Mouse (Mus musculus) CD4-positive, CD25-positive, alpha-beta regulatory T cell, adult 2 months (primary cell): ENCODE data around the gene Fam229a.
"Not testable (repeated sequence)": the region's sequence is repeated elsewhere in the genome, so short reads cannot be mapped to it uniquely, and the experiment has no call there.

ENCODE experiments used
- DNase-seq: peaks from one replicate; pipeline ENCODE4 v3.0.0-alpha.2; 2012; ENCODE audit warnings: low read depth, low spot score

The Fam229a gene

GRCm38 (mm10) chr4:129490972-129491880 lies at the start of gene Fam229a, which contains the start of gene Tssk3:
Gene Fam229a, plus strand, starts transcription at chr4:129491190.
Gene Tssk3, minus strand, starts transcription at chr4:129491022.
- DNase-seq, result peak; percentile 53

DNA sequence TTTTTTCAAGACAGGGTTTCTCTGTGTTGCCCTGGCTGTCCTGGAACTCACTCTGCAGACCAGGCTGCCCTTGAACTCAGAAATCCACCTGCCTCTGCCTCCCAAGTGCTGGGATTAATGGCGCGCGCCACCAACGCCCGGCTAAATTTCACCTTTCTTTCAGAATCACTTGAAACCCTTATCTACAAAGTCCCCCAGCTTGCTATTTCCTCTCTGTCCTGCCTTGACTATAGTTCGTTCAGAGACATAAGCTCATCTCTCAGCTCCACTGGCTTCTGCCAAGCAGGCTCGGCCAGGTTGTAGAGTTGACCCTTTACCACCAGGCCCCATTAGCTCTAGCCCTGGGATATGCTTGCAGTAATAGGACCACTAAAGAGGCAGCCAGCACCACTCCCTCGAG lies 43.6 kb upstream of the Fam229a start:
- no peak for DNase-seq

GRCm38 (mm10) chr4:129447778-129448563 lies 43.0 kb upstream of the Fam229a start:
- DNase-seq, result no peak

DNA sequence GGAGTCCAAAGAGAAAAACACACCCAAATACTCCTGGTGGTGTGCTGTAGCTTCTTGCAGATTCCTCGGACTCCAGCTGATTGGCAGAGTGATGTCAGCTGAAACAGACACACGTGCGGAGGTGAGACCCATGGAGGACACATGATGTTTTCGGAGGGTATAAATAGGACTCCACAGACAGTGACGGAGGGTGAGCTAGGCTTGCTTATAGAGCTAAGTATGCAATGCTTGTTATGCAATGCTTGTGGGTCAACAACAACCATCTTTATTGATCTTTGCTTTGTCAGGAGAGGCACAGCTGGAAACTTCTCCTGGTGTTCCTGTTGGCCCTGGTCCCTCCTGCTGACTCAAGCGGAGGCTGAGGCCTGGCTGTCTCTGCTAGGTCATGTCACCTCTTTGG lies 42.3 kb upstream of the Fam229a start:
- no peak for DNase-seq

- DNase-seq, result peak; percentile 48
Measured at GRCm38 (mm10) chr4:129450851-129451250, 40.1 kb upstream of the Fam229a start.

GRCm38 (mm10) chr4:129451471-129452169 lies 39.4 kb upstream of the Fam229a start:
- no peak for DNase-seq

- peak; percentile 87 for DNase-seq
Measured at GRCm38 (mm10) chr4:129455265-129455664, 35.7 kb upstream of the Fam229a start.

DNA sequence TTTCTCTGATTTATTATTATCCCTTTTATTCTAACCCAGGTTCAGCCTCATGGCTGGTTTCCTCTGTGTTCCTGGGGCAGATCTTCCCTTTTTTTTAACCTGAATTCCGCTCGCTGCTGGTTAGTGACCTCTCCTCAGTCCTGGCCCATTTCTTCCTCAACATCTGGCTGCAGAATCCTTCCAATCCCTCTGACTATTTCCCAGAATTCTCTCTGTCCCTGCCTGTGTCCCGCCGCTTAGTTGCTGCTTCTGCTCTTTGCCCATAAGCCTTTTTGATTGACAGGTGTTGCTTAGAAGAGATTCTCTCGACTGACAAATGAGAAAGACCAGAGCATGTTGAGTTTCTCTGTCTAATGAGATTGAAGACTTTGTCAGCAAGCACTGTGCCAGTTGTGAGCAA lies 34.9 kb upstream of the Fam229a start:
- no peak for DNase-seq

- not testable (repeated sequence) for DNase-seq
Measured at GRCm38 (mm10) chr4:129457311-129457710, 33.7 kb upstream of the Fam229a start.

GRCm38 (mm10) chr4:129459726-129460125 lies 31.3 kb upstream of the Fam229a start:
- no peak for DNase-seq

GRCm38 (mm10) chr4:129460827-129461182 lies 30.2 kb upstream of the Fam229a start:
- no peak for DNase-seq

GRCm38 (mm10) chr4:129461183-129461960 lies 29.6 kb upstream of the Fam229a start, which contains the start of gene Bsdc1:
Gene Bsdc1, plus strand, starts transcription at chr4:129461581.
- peak; percentile 100 for DNase-seq

GRCm38 (mm10) chr4:129462118-129462517 lies 28.9 kb upstream of the Fam229a start:
- DNase-seq, result no peak

DNA sequence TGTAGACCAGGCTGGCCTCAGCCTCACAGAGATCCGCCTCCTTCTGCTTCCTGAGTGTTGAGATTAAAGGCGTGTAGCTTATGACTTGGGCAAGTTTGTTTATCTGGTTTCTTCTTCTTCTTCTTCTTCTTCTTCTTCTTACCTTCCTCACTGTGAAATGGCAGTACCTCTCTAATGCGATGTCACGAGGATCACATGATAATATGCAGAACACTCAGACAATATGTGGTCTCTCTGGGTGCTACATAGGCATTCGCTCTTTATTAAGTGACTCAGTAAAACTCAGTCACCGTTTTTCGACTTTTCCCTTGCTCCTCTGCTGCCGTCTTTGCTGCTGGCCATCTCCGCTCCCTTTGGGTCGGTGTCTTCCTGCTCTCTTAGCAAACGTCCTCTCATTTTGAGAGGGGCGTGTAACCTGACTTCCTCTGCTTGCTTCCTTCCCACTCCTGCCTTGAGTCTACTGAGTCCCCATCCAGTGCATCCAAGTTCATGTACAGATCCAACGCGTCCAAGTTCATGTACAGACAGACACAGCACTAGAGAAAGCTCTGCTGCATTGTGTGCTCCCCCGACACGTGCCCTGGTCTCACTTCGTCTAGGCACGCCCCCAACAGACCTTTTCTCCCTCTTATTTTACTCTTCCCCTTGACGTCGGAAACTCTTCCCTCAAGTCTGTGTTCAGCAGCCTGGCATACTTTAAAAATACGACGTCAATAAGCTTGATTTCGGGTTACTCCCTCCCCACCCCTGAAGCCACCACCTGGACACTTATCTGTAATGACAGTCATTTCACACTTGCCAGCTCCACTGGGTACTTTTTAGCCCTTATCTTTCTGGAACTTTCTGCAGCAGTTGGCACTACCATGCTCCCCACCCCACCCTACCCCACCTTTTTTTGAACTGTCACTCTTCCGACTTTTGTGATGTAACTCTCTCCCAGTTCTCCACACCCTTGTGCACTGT lies 27.6 kb upstream of the Fam229a start:
- no peak for DNase-seq

DNA sequence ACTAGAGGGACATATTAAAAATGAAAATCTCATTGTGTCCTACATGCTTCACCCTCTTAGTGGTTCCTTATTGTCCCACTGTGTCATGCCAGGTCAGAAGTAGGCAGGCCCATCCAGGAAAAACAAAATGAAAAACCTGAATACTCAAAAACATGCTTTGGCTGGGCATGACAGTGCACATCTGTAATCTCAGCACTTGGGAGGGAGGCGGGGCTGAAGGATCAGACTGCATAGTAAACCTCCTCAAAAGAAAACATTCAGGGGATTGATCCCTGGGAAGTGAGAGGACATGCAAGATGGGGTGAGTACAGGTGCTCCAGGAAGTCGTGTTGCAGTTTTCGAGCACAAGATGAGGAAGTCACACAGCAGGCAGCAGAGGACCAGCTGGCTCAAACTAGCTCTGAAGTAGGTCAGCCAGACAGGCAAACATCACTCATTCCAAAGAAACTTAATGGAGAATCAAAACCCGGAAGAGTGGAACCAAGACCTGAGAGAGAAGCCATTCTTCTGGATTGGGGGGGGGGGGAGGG lies 26.6 kb upstream of the Fam229a start:
- DNase-seq, result no peak

GRCm38 (mm10) chr4:129476047-129476446 lies 14.9 kb upstream of the Fam229a start:
- no peak for DNase-seq

- DNase-seq, result no peak
Measured at GRCm38 (mm10) chr4:129479863-129480262, 11.1 kb upstream of the Fam229a start.

DNA sequence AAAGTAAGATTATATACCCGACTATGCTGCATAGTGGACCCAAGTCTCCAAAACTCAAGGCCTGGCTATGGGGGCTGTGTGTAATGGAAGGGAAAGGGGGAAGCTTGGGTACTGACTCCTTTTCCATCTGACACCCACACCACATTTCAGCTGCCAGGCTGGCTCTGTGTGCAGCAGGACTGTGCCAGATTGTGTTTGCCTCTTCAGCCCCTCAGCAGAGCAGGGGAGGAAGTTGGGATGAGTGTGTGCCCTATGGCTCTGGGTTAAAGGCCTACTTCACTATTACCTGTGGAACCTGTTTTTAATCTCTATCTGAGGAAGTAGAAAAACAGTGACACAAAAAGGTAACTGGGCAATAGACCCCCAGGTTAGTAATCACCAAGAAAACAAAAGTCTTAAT lies 9.9 kb upstream of the Fam229a start:
- no peak for DNase-seq

DNA sequence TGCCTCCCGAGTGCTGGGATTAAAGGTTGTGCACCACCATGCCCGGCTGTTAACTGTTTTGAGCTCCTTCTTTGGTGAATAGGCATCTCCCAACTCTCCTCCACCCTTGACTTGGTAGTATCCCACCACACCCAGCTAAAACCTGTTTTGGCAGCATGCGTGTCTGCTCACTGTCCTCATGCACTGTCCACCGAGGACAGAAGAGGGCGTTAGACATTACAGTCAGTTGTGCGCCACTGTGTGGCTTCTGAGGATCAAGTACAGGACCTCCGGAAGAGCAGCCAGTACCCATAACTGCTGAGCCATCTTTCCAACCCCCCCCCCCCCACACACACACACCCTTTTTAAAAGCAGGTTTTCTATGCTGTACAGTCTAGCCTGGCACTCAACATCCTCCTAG lies 3.7 kb downstream of the Fam229a start:
- DNase-seq, result peak; percentile 23
